Mouse (Mus musculus): ENCODE measurements around the gene Ktn1. TPM values are rescaled to one million over a fixed set of nuclear protein-coding genes. Genes with fewer than 3 reads are reported as not detected.

Gene Ktn1
- polyA plus RNA-seq, 1 experiment from 2014 or later: 56.8 TPM

- Histone ChIP-seq H3K27me3 (ENCODE audit: control insufficient read depth, insufficient read depth, low read depth, low read length) (no peaks in the 10 kb centered on the region), H3K36me3 (ENCODE audit: control insufficient read depth, insufficient read depth, low read length) (no peaks in the 10 kb centered on the region), H3K9ac (ENCODE audit: low read length) (no peak overlapping the region), H3K4me1 (replicated peaks; ENCODE audit: control insufficient read depth, insufficient read depth, low read length) (no peaks in the 10 kb centered on the region), H3K27ac (ENCODE audit: low read length) (no peak overlapping the region), H3K9me3 (ENCODE audit: control insufficient read depth, low read length) (no peaks in the 10 kb centered on the region), H3K4me2 (ENCODE audit: low read depth, low read length) (no peak overlapping the region), H3K4me3 (ENCODE audit: low read length) (no peak overlapping the region)
- WGBS: 32% methylated on average over 6 of the region's 6 CpGs
- no peak for ATAC-seq (ENCODE audit: low read depth)
Observed at GRCm38 (mm10) chr14:47765192-47765591, 116.9 kb downstream of the Ktn1 start.

GRCm38 (mm10) chr14:47765796-47766195 lies 117.5 kb downstream of the Ktn1 start:
- no peak for ATAC-seq (ENCODE audit: low read depth)
- no peaks in the 10 kb centered on the region for H3K9me3 ChIP-seq (ENCODE audit: control insufficient read depth, low read length)
- no peaks in the 10 kb centered on the region for H3K36me3 ChIP-seq (ENCODE audit: control insufficient read depth, insufficient read depth, low read length)
- no peak overlapping the region for H3K9ac ChIP-seq (ENCODE audit: low read length)
- no peak overlapping the region for H3K27ac ChIP-seq (ENCODE audit: low read length)
- no peak overlapping the region for H3K4me3 ChIP-seq (ENCODE audit: low read length)
- WGBS: 62% methylated on average over 3 of the region's 3 CpGs
- no peaks in the 10 kb centered on the region for H3K27me3 ChIP-seq (ENCODE audit: control insufficient read depth, insufficient read depth, low read depth, low read length)
- H3K4me1 ChIP-seq (replicated peaks; ENCODE audit: control insufficient read depth, insufficient read depth, low read length): no peaks in the 10 kb centered on the region
- no peak overlapping the region for H3K4me2 ChIP-seq (ENCODE audit: low read depth, low read length)

DNA sequence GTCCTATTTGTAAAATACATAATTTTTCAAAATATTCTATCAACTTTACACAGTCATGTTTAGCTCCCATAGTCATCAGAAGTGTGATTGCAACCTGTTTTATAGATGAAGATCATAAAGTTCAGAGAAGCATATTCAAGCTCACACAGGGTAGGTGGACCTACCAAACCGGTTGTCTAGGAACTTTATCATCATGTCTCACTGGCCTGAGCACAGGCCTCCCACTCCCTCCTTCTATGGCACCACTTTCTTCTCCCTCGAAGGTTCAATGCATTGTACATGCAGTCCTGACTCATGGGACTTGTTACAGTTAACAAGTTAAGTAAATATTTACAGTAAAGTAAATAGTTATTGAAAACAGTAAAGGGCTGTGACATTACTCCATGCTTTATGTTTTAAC lies 118.1 kb downstream of the Ktn1 start:
- H3K4me3 ChIP-seq (ENCODE audit: low read length): no peak overlapping the region
- H3K36me3 ChIP-seq (ENCODE audit: control insufficient read depth, insufficient read depth, low read length): no peaks in the 10 kb centered on the region
- no peaks in the 10 kb centered on the region for H3K27me3 ChIP-seq (ENCODE audit: control insufficient read depth, insufficient read depth, low read depth, low read length)
- WGBS: 29% methylated on average over 2 of the region's 2 CpGs
- no peak overlapping the region for H3K27ac ChIP-seq (ENCODE audit: low read length)
- no peak overlapping the region for H3K9ac ChIP-seq (ENCODE audit: low read length)
- no peak for ATAC-seq (ENCODE audit: low read depth)
- no peaks in the 10 kb centered on the region for H3K9me3 ChIP-seq (ENCODE audit: control insufficient read depth, low read length)
- no peaks in the 10 kb centered on the region for H3K4me1 ChIP-seq (replicated peaks; ENCODE audit: control insufficient read depth, insufficient read depth, low read length)
- H3K4me2 ChIP-seq (ENCODE audit: low read depth, low read length): no peak overlapping the region

- Histone ChIP-seq H3K4me3 (ENCODE audit: low read length) (no peak overlapping the region), H3K27me3 (ENCODE audit: control insufficient read depth, insufficient read depth, low read depth, low read length) (no peaks in the 10 kb centered on the region), H3K4me2 (ENCODE audit: low read depth, low read length) (no peak overlapping the region), H3K27ac (ENCODE audit: low read length) (no peak overlapping the region), H3K9ac (ENCODE audit: low read length) (no peak overlapping the region), H3K9me3 (ENCODE audit: control insufficient read depth, low read length) (no peaks in the 10 kb centered on the region), H3K36me3 (ENCODE audit: control insufficient read depth, insufficient read depth, low read length) (no peaks in the 10 kb centered on the region), H3K4me1 (replicated peaks; ENCODE audit: control insufficient read depth, insufficient read depth, low read length) (no peaks in the 10 kb centered on the region)
- ATAC-seq (ENCODE audit: low read depth): no peak
- WGBS: 76% methylated on average over 4 of the region's 4 CpGs
Observed at GRCm38 (mm10) chr14:47771496-47771895, 123.2 kb downstream of the Ktn1 start.

DNA sequence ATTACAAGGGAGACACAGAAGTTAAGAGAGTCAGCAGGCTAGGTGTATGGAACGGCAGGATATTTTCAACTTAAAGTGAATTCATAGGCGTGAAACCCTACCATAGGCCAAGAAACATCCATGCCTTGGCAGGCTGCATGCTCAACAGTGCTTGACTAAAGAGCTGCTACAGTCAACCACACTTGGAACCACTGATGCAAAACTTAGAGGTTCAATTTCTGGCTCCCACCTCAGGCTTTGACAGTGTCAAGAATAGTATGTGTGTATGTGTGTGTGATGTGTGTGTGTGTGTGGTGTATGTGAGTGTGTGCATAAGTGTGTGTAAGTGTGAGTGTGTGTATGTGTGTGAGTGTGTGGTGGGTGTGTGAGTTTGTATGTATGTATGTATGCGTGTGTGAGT lies 127.3 kb downstream of the Ktn1 start:
- Histone ChIP-seq H3K4me3 (ENCODE audit: low read length) (no peak overlapping the region), H3K4me2 (ENCODE audit: low read depth, low read length) (no peak overlapping the region), H3K9me3 (ENCODE audit: control insufficient read depth, low read length) (no peaks in the 10 kb centered on the region), H3K27me3 (ENCODE audit: control insufficient read depth, insufficient read depth, low read depth, low read length) (no peaks in the 10 kb centered on the region), H3K27ac (ENCODE audit: low read length) (no peak overlapping the region), H3K9ac (ENCODE audit: low read length) (no peak overlapping the region), H3K36me3 (ENCODE audit: control insufficient read depth, insufficient read depth, low read length) (no peaks in the 10 kb centered on the region), H3K4me1 (replicated peaks; ENCODE audit: control insufficient read depth, insufficient read depth, low read length) (no peaks in the 10 kb centered on the region)
- 89% methylated on average over 3 of the region's 3 CpGs for WGBS
- no peak for ATAC-seq (ENCODE audit: low read depth)

DNA sequence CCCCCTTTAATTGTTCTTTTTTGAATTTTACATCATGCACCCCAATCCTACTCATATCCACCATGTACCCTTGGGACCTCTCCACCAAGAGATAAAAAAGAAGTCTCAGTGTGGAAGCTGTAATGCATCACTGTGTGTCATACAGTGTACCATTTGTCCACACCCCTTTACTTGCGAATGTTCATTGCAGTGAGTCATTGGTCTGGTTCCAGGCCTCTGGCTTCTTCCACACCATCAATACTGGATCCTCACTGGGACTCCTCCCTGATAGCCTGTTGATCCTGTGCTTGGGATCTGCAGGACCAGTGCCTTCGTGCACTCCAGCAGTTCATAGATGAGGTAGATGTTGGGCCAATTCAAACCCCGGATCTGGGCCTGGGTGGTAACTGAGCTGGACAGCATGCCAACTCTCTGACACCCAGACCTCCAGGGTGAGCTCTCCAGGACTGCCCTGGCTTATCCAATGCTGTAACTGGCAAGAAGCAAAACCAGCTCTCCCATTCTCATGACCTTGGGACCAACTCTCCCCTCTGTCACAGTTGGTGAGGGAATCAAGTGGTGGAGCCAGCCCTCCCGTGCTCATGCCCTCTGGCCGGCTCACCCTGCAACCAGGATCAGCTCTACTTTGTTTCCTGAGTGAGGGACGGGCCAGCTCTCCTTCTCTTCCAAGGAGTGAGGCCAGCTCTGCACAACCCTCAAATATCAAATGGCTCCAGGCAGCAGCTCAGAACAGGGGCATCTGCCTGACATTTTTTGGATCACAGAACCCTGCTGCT lies 128.2 kb downstream of the Ktn1 start:
- no peak overlapping the region for H3K27ac ChIP-seq (ENCODE audit: low read length)
- no peaks in the 10 kb centered on the region for H3K9me3 ChIP-seq (ENCODE audit: control insufficient read depth, low read length)
- no peak for ATAC-seq (ENCODE audit: low read depth)
- no peaks in the 10 kb centered on the region for H3K27me3 ChIP-seq (ENCODE audit: control insufficient read depth, insufficient read depth, low read depth, low read length)
- H3K4me2 ChIP-seq (ENCODE audit: low read depth, low read length): no peak overlapping the region
- no peak overlapping the region for H3K9ac ChIP-seq (ENCODE audit: low read length)
- 70% methylated on average over 6 of the region's 6 CpGs for WGBS
- no peaks in the 10 kb centered on the region for H3K4me1 ChIP-seq (replicated peaks; ENCODE audit: control insufficient read depth, insufficient read depth, low read length)
- H3K4me3 ChIP-seq (ENCODE audit: low read length): no peak overlapping the region
- H3K36me3 ChIP-seq (ENCODE audit: control insufficient read depth, insufficient read depth, low read length): no peaks in the 10 kb centered on the region

DNA sequence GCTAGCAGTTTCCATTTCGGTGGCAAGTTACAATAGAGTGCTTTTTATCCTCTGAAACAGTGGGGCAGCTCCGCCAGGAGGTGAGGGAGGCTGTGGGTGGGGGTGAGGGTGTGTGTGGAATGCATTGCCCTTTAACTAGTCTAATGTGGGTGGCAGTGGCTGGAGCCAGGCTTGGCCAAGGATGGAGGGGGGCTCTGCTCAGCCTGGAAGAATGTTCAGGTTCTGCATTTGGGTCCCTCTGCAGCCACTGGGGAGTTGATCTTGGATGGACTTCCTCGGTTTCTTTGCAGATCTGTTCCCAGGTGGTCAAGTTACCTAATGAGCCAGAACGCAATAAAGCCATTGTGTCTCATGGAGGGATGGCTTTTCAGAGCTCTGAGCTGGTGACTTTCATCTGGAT lies 137.9 kb downstream of the Ktn1 start:
- Histone ChIP-seq H3K9ac (ENCODE audit: low read length) (no peak overlapping the region), H3K9me3 (ENCODE audit: control insufficient read depth, low read length) (no peaks in the 10 kb centered on the region), H3K4me1 (replicated peaks; ENCODE audit: control insufficient read depth, insufficient read depth, low read length) (no peaks in the 10 kb centered on the region), H3K4me3 (ENCODE audit: low read length) (no peak overlapping the region), H3K4me2 (ENCODE audit: low read depth, low read length) (no peak overlapping the region), H3K27me3 (ENCODE audit: control insufficient read depth, insufficient read depth, low read depth, low read length) (no peaks in the 10 kb centered on the region), H3K27ac (ENCODE audit: low read length) (no peak overlapping the region), H3K36me3 (ENCODE audit: control insufficient read depth, insufficient read depth, low read length) (no peaks in the 10 kb centered on the region)
- 46% methylated on average over 4 of the region's 4 CpGs for WGBS
- ATAC-seq (ENCODE audit: low read depth): no peak

Other genes with a start within 250 kb of the Ktn1 start
- gene Dlgap5, start 230.0 kb upstream of the Ktn1 start, polyA plus RNA-seq (2015; fragmentation: Nextera tagmentation; extraction: Ambion mirVana): 44.2 and 49.7 TPM in 2 replicates
- gene Fbxo34, start 198.0 kb upstream of the Ktn1 start, polyA plus RNA-seq (2015; fragmentation: Nextera tagmentation; extraction: Ambion mirVana): 21.3 and 22.3 TPM in 2 replicates
- 14.9 and 15.4 TPM in 2 replicates for gene Atg14, start 77.8 kb upstream of the Ktn1 start, polyA plus RNA-seq (2015; fragmentation: Nextera tagmentation; extraction: Ambion mirVana)

All from lung, embryonic 16.5 days (tissue).